Mouse (Mus musculus): ENCODE measurements at regions not wholly inside any gene's neighbourhood (a gene's known extent, or its start where the extent isn't known, plus 50 kb on each side); places are given as distances from the start of the nearest gene placed in this dataset.
A peak's percentile ranks its signal among the peaks of the same experiment; 100 is the strongest.
"Not testable (repeated sequence)": the region's sequence is repeated elsewhere in the genome, so short reads cannot be mapped to it uniquely, and the experiment has no call there.

DNA sequence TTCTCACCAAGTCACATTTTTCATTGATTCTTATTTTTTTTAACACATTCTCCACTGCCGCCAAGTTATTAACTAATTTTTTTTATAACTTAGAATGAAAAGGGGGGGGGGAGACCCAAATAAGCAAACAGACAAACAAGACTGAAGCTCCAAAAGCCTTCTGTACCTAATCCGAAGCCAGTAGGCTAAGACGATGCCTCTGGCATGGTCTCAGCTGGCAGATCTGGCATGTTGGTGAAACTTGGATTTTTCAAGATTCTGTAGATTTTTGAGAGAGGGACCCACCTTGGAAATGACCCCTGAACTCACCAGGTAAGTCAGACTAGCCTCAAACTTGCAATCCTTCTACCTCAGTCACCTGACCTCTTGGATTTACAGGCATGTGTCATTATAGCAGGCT, 208.7 kb downstream of the Cd47 start:
- DNase-seq (ENCODE audit: extremely low spot score, low spot score) = no peak

- DNase-seq (ENCODE audit: extremely low spot score, low spot score) = no peak
Observed at GRCm38 (mm10) chr16:50009542-50009941, 209.2 kb downstream of the Cd47 start.

DNA sequence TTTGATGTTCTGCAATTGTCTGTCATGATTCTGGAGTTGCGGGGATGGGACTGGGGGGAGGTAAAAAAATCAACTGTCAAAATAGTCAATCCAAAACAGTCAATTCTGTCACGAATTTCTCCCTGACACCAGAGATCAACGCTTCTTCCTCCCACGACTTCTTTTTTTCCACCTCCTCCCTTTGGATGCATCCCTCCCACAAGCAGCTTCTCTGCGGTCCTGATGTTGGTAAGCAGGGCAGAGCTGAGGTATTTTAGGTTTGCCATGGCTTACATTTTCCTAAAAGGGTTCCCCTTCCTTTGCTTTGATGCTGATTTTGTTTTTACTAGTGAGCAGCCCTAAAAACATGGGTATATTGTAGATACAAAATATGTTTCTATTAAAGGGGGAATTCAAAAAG, 209.7 kb downstream of the Cd47 start:
- no peak for DNase-seq (ENCODE audit: extremely low spot score, low spot score)

GRCm38 (mm10) chr16:50010532-50010971, 210.2 kb downstream of the Cd47 start:
- no peak for DNase-seq (ENCODE audit: extremely low spot score, low spot score)

DNA sequence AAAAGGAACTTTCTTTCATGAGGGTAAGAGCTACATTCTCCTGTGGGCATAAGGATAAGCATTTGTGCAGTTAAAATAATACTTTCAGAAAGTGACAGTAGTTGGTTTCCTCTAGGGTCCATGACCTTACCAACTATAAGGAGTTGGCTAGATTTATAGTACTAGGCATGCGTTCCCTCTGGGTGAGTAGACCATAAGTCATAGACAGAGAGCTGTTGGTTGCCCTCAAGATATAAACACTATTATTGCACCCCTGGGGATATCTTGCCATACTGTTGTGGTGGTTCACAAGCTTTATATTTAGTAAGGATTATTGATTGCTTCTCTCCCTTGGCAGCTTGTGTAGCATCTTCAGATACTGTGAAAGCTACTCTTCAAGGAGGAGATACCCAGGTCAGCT, 223.6 kb downstream of the Cd47 start:
- DNase-seq (ENCODE audit: extremely low spot score, low spot score) = no peak

DNA sequence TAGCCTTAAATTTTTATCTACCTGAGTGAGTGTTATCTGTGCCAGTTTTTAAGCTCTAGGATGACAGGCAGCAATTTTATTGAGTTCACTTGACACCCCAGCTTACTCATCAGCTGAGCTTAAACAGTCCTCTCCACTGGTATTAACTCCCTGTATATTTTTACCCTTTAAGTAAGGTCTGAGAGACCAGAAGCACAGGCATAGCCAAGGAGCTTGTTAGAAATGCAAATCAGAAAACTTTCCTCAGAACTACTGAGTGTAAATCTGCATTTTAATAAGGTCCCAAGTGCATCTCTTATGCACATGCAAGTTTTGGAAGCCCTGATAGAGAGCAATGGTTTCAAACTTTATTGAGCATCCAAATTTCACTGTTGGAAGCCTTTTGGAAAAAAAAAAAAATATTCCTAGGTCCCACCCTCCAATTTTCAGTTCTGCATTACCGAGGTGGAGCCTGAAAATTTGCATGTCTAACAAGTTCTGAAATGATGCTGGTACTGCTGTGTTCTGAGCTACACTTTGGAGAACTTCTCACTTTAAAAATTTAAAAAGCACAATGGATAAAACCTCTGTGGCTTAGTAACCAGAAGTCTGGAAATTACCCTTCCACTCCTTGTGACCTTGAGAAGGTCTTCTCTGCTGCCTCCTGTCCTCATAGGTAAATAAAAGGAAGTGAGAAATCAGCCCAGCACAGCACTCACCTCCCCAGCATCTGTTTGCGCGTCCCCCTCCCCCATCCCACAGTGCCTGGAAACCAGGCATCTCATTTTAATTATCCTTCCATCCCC, 226.0 kb downstream of the Cd47 start:
- no peak for DNase-seq (ENCODE audit: extremely low spot score, low spot score)

DNA sequence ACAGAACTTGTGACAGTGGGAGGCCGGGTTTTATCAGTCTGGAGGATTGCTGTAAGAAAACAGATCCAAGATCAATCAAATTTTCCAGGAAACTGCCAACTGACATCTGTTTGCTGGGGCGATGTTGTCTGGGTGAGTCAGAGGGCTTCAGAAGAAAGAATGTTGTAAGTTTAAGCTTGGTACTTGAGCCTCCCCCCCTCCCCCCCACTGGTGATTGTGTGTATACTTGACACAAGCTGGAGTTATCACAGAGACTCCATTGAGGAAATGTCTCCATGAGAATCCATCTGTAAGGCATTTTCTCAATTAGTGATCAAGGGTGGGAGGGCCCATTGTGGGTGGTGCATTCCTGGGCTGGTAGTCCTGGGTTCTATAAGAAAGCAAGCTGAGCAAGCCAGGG, 226.9 kb downstream of the Cd47 start:
- no peak for DNase-seq (ENCODE audit: extremely low spot score, low spot score)

DNA sequence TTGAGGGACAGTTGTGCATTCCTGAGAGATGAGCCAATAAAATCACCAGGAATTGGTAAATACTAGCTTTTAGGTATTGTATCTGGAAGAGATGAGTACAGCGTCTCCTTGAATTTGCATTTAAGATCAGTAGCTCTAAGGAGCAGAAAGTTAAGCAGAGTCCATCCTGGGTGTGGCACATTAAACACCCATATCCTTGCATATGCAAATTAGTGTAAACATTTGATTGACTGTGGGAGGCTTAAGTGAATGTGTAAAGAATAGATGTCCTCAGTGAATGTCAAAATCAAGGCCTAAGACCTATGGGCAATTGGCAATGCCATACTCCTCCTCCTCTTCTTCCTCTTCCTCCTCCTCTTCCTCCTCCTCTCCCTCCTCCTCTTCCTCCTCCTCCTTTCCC, 229.4 kb downstream of the Cd47 start:
- no peak for DNase-seq (ENCODE audit: extremely low spot score, low spot score)

DNA sequence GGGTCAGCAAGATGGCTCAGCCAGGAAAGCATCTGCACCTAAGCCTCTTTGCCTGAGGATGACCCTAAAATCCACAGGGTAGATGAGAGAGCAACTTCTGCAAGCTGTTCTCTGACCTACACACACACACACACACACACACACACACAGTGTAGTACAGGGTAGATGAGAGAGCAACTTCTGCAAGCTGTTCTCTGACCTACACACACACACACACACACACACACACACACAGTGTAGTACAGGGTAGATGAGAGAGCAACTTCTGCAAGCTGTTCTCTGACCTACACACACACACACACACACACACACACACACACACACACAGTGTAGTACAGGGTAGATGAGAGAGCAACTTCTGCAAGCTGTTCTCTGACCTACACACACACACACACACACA, 230.0 kb downstream of the Cd47 start:
- DNase-seq (ENCODE audit: extremely low spot score, low spot score) = not testable (repeated sequence)

GRCm38 (mm10) chr16:50030905-50031369, 230.6 kb downstream of the Cd47 start:
- no peak for DNase-seq (ENCODE audit: extremely low spot score, low spot score)

GRCm38 (mm10) chr16:50032798-50033197, 232.5 kb downstream of the Cd47 start:
- DNase-seq (ENCODE audit: extremely low spot score, low spot score) = no peak

DNA sequence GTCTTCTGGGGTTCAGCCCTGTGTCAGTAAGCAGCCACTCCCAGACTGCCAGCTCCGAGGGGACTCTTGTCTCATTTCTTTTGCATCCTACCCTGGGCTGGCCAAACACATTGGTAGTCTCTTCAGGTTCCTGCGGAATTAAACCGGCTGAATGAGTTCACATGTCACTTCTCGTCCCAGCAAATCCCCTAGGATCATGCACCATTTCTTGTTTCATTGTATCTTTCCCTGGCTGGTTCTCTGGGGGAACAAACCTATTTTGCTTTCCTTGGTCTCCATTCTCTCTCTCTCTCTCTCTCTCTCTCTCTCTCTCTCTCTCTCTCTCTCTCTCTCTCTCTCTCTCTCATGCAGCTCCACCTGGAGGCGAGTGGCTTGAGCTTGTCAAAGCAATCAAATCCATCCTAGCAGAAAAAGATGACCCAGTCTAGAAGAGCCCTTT, 236.0 kb downstream of the Cd47 start:
- no peak for DNase-seq (ENCODE audit: extremely low spot score, low spot score)

DNA sequence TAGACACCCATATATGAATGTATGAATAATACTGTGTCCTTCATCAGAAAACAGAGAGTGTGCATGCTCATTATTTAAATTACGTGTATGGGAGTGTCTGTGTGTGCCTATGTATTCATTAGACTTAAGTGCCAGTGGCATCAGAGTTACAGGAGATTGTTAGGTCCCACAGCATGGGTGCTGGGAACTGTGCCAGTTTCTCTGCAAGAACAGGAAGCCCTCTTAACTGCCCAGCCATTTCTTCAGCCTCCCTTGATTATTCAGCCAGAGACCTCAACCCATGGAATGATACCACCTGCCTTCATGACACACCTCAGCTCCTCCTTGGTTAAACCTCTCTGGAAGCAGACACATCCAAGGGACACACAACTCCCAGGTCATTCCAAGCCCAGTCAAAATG, 243.8 kb downstream of the Cd47 start:
- DNase-seq (ENCODE audit: extremely low spot score, low spot score) = no peak

GRCm38 (mm10) chr16:50045552-50046547, 245.5 kb downstream of the Cd47 start:
- peak; percentile 78 for DNase-seq (ENCODE audit: extremely low spot score, low spot score)

DNA sequence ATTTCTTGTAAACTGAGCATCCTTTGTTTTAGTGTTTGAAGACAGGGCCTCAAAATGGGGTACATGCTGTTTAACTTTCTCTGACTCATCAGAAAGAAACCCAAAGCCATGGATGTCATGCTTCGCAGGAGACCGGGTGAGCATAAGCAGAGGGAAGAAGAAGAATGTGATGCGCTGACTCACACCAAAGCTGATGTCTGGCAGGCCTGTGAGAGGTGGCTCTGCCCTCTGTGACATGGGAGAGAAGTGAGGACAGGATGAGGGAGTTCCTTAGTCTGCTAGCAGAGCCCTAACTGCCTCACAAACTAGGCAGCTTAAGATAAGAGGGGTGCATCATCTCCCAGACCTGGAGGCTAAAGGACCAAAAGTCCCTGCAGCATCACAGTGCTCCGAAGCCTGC, 263.2 kb downstream of the Cd47 start:
- no peak for DNase-seq (ENCODE audit: extremely low spot score, low spot score)

DNA sequence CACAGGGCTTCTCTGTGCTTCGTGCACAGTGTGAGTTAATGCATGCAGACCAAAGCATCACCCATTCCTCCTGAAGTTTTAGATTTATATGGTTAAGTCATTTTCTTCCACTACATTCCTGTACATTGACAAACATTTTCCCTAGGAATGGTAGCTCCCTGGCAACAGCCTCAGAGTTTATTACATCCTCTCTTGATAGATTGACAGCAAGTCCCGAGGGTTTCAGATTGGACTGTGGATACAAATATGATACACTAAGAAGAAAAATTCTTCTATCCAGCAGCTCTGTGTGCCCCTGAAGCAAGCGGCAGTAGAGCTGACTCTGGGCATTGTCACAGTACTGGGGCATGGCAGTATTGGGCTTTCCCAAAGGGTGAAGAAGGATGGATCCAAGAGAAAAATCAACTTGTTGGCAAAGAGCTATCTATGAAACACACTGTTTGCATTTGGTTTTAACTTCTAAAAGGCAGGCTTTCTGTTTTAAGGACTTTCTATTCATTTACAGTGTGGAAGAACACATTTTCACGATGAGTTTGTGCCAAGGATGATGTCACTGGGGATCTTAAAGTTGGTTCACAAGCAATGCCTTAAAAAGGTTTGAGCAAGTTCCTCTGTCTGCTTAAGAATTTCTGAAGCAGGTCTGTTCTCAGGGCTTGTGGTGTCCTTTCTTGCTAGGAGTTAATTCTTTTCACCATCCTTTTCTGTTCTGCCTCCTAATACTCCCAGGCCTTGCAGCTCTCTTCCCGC, 265.2 kb downstream of the Cd47 start:
- no peak for DNase-seq (ENCODE audit: extremely low spot score, low spot score)

- DNase-seq (ENCODE audit: extremely low spot score, low spot score) = no peak
Observed at GRCm38 (mm10) chr16:50069033-50069432, 268.7 kb downstream of the Cd47 start.

DNA sequence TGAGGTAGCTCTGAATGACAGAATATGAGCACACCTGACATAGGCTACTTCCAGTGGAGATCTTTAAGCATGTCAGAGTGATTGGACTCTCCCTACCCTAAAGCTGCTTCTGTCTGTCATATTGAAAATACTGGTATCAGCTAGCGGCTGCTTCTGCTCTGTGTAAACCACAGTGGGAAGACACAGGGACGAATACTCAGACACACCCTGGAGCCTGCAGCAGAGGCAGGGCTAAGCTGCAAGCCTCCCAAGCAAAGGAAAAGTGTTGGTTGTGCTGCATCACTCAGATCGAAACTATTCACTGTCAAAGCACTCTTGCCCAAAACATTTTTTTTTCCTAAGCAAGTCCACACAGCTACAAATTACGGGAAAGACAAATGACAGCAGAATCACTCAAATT, 270.4 kb downstream of the Cd47 start:
- DNase-seq (ENCODE audit: extremely low spot score, low spot score) = no peak

- DNase-seq (ENCODE audit: extremely low spot score, low spot score) = no peak
Observed at GRCm38 (mm10) chr16:50072853-50073360, 272.6 kb downstream of the Cd47 start.

DNA sequence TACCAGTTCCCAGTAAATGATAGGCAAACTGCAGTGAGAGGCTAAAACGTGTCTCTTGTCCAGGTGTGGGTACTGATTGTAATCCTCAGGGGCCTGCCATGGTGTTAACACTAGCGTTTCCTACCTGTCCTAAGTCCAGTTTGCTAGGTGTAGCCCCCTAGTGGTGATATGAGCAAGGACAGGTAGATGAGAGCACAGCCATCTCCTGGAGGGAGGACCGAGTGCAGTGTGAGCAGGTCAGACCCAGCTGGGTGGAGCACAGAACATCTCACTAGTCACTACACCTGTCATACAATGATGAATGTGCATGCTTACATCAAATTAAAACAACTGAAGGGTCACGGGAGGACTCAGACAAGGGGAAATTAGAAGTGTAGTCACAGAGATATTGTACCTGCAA, 273.6 kb downstream of the Cd47 start:
- no peak for DNase-seq (ENCODE audit: extremely low spot score, low spot score)

DNA sequence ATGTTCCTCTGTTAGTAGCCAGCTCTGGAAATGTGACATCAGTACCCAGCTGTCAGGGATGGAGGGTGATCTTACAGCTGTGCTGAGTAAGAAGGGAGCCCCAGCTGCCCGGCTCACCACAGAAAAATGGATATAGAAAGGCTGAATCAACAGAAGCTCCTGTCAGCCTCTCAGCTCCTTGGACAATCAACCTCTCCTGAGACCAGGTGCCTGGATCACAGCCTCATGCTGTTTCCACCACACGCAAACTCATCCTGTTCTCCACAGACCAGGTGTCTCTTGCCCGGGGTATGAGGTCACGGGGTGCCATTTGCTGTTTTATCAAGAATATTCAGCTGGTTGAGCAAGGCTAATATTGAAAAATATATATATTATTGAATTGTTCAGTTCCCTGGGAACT, 275.3 kb downstream of the Cd47 start:
- no peak for DNase-seq (ENCODE audit: extremely low spot score, low spot score)

Data from neural tube, embryonic 10.5 days (tissue).